Comparison of ENCODE assay signal across 9 mouse cellular contexts in genomic region chr4:141291571-141292375, GRCm38 (mm10). TPM values are rescaled to one million over a fixed set of nuclear protein-coding genes. Genes with fewer than 3 reads are reported as not detected.
DNase-seq lines count a peak whose midpoint lies in the region; ATAC-seq lines count a peak whose summit lies in the region.
"Had no signal": no experiment of that assay in that cellular context is flagged by ENCODE, and none has a peak within 500 bp of the region (broad histone marks: within the 10 kb centered on the region; RNA-seq: fewer than 3 reads in every experiment).

No protein-coding gene starts in this region.

- no peak for ATAC-seq in lung, embryonic 16.5 days (ENCODE audit: low read depth)
- no peak for ATAC-seq in forebrain, embryonic 13.5 days
- ATAC-seq in liver, embryonic 12.5 days, result 0 out of 2 replicates have a peak, but pooled peaks have one; percentile 11

- peak overlapping the region; percentile 59 for H3K9ac ChIP-seq in lung, embryonic 16.5 days (ENCODE audit: low read length)
- peak overlapping the region; percentile 55 for H3K9ac ChIP-seq in forebrain, embryonic 13.5 days
- no peak overlapping the region for H3K9ac ChIP-seq in liver, embryonic 12.5 days

- no peaks in the 10 kb centered on the region for H3K36me3 ChIP-seq in lung, embryonic 16.5 days (ENCODE audit: control insufficient read depth, insufficient read depth, low read length)
- no peaks in the 10 kb centered on the region for H3K36me3 ChIP-seq in forebrain, embryonic 13.5 days (ENCODE audit: poor library complexity, severe bottlenecking)
- H3K36me3 ChIP-seq in liver, embryonic 12.5 days, result no peaks in the 10 kb centered on the region

- H3K9me3 ChIP-seq in lung, embryonic 16.5 days (ENCODE audit: control insufficient read depth, low read length), result no peaks in the 10 kb centered on the region
- H3K9me3 ChIP-seq in forebrain, embryonic 13.5 days (replicated peaks), result no peaks in the 10 kb centered on the region
- no peaks in the 10 kb centered on the region for H3K9me3 ChIP-seq in liver, embryonic 12.5 days (replicated peaks)

- DNase-seq in lung, adult 18-20 months, result no peak
- peak; percentile 38 for DNase-seq in thymus, postnatal 14 days
- no peak for DNase-seq in urinary bladder, postnatal 10 days (ENCODE audit: low spot score)
- DNase-seq in lung, postnatal 4 days, result no peak
- no peak for DNase-seq in adrenal gland, postnatal 25 days
- DNase-seq: kidney, postnatal 14 days had no signal

- 2% methylated on average over 46 of the region's 47 CpGs for WGBS in lung, embryonic 16.5 days
- 2% methylated on average over 37 of the region's 47 CpGs for WGBS in forebrain, embryonic 13.5 days
- WGBS in liver, embryonic 12.5 days (ENCODE audit: insufficient replicate concordance), result 2% methylated on average over 47 of the region's 47 CpGs

- H3K27me3 ChIP-seq in lung, embryonic 16.5 days (ENCODE audit: control insufficient read depth, insufficient read depth, low read depth, low read length), result peaks cover 13% of the 10 kb centered on the region
- H3K27me3 ChIP-seq in forebrain, embryonic 13.5 days, result peaks cover 91% of the 10 kb centered on the region
- peaks cover 99% of the 10 kb centered on the region for H3K27me3 ChIP-seq in liver, embryonic 12.5 days (replicated peaks)

- H3K4me2 ChIP-seq in lung, embryonic 16.5 days (ENCODE audit: low read depth, low read length), result peak overlapping the region; percentile 64
- H3K4me2 ChIP-seq in forebrain, embryonic 13.5 days, result peak overlapping the region; percentile 75
- H3K4me2 ChIP-seq in liver, embryonic 12.5 days, result peak overlapping the region; percentile 58

- peak overlapping the region; percentile 34 for H3K4me3 ChIP-seq in lung, embryonic 16.5 days (ENCODE audit: low read length)
- peak overlapping the region; percentile 38 for H3K4me3 ChIP-seq in forebrain, embryonic 13.5 days
- H3K4me3 ChIP-seq in liver, embryonic 12.5 days, result peak overlapping the region; percentile 30

- no peak overlapping the region for H3K27ac ChIP-seq in lung, embryonic 16.5 days (ENCODE audit: low read length)
- H3K27ac ChIP-seq in forebrain, embryonic 13.5 days, result no peak overlapping the region
- H3K27ac ChIP-seq in liver, embryonic 12.5 days, result no peak overlapping the region

- peaks cover 37% of the 10 kb centered on the region for H3K4me1 ChIP-seq in lung, embryonic 16.5 days (replicated peaks; ENCODE audit: control insufficient read depth, insufficient read depth, low read length)
- H3K4me1 ChIP-seq in forebrain, embryonic 13.5 days, result peaks cover 17% of the 10 kb centered on the region
- peaks cover 35% of the 10 kb centered on the region for H3K4me1 ChIP-seq in liver, embryonic 12.5 days

RNA-seq across cellular contexts. Expression of gene Epha2, which starts 9.3 kb away (rescaled TPM):
- 11.6 and 11.8 TPM in 2 replicates for polyA plus RNA-seq in lung, embryonic 16.5 days (2015; fragmentation: Nextera tagmentation; extraction: Ambion mirVana)
- 1.0 and 1.3 TPM in 2 replicates for polyA plus RNA-seq in forebrain, embryonic 13.5 days (2015; fragmentation: Nextera tagmentation; extraction: Ambion mirVana)
- polyA plus RNA-seq in liver, embryonic 12.5 days (2016; fragmentation: Nextera tagmentation; extraction: Ambion mirVana), result 2.1 TPM in 2 replicates
- total RNA-seq in adrenal gland, postnatal 25 days (2021), result 18.7 and 19.3 TPM in 2 replicates

RNA-seq across cellular contexts. Expression of gene Arhgef19, which starts 52.5 kb away (rescaled TPM):
- polyA plus RNA-seq in lung, embryonic 16.5 days (2015; fragmentation: Nextera tagmentation; extraction: Ambion mirVana), result 17.7 and 18.0 TPM in 2 replicates
- 0.96 and 1.2 TPM in 2 replicates for polyA plus RNA-seq in forebrain, embryonic 13.5 days (2015; fragmentation: Nextera tagmentation; extraction: Ambion mirVana)
- polyA plus RNA-seq in liver, embryonic 12.5 days (2016; fragmentation: Nextera tagmentation; extraction: Ambion mirVana), result 1.9 and 2.4 TPM in 2 replicates
- total RNA-seq in adrenal gland, postnatal 25 days (2021), result 32.6 and 44.2 TPM in 2 replicates
